Comparison of ENCODE assay signal across 8 mouse cellular contexts in the genomic region with DNA sequence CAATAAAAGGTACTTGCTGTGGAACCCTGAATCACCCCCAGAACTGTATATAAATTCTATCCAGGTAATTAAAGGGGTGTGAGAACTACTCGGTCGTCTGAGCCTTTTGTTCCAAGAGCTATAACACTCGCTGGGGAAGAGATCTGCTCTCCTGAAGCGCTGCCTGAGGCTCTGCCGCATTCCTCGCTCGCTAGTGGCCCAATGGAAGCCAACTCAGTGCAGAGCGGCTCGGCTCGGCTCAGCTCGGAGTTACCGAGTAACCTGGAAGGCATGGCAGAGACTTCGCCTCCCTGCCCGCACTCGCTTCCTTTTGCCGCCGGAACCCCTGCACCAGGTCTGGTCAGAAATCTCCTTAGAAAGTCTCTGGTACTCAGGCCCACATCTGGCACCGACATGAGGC. TPM values are rescaled to one million over a fixed set of nuclear protein-coding genes. Genes with fewer than 3 reads are reported as not detected.
DNase-seq lines count a peak whose midpoint lies in the region; ATAC-seq lines count a peak whose summit lies in the region.
"Had no signal": no experiment of that assay in that cellular context is flagged by ENCODE, and none has a peak within 500 bp of the region (broad histone marks: within the 10 kb centered on the region; RNA-seq: fewer than 3 reads in every experiment).

No protein-coding gene starts in this region.

- no peak overlapping the region for H3K27ac ChIP-seq in forebrain, embryonic 12.5 days
- H3K27ac ChIP-seq in midbrain, embryonic 16.5 days (ENCODE audit: low read length) = no peak overlapping the region

- H3K9me3 ChIP-seq in forebrain, embryonic 12.5 days = no peaks in the 10 kb centered on the region
- H3K9me3 ChIP-seq in midbrain, embryonic 16.5 days (replicated peaks; ENCODE audit: control insufficient read depth, low read length, poor library complexity, severe bottlenecking) = no peaks in the 10 kb centered on the region

- ATAC-seq in forebrain, embryonic 12.5 days (ENCODE audit: low FRiP score) = no peak
- no peak for ATAC-seq in midbrain, embryonic 16.5 days

- no peak overlapping the region for H3K9ac ChIP-seq in forebrain, embryonic 12.5 days
- 0 out of 2 replicates have a peak overlapping the region, but pooled peaks have one; percentile 20 for H3K9ac ChIP-seq in midbrain, embryonic 16.5 days (ENCODE audit: low read depth, low read length)

- peak overlapping the region; percentile 3; the same call in 1 of the 2 replicates for H3K4me2 ChIP-seq in forebrain, embryonic 12.5 days
- H3K4me2 ChIP-seq in midbrain, embryonic 16.5 days (ENCODE audit: low read length) = peak overlapping the region; percentile 26

- H3K36me3 ChIP-seq in forebrain, embryonic 12.5 days (replicated peaks) = no peaks in the 10 kb centered on the region
- no peaks in the 10 kb centered on the region for H3K36me3 ChIP-seq in midbrain, embryonic 16.5 days (ENCODE audit: control insufficient read depth, insufficient read depth, low read length)

- H3K4me1 ChIP-seq in forebrain, embryonic 12.5 days = 0 out of 2 replicates have a peak, but pooled peaks cover 4% of the 10 kb centered on the region
- H3K4me1 ChIP-seq in midbrain, embryonic 16.5 days (ENCODE audit: control insufficient read depth, insufficient read depth, low read length) = peaks cover 2% of the 10 kb centered on the region; the same call in 1 of the 2 replicates

- 14% methylated on average over 18 of the region's 18 CpGs for WGBS in forebrain, embryonic 12.5 days
- 20% methylated on average over 18 of the region's 18 CpGs for WGBS in midbrain, embryonic 16.5 days

- H3K27me3 ChIP-seq in forebrain, embryonic 12.5 days = no peaks in the 10 kb centered on the region
- no peaks in the 10 kb centered on the region for H3K27me3 ChIP-seq in midbrain, embryonic 16.5 days (ENCODE audit: control insufficient read depth, insufficient read depth, low read depth, low read length)

- H3K4me3 ChIP-seq in forebrain, embryonic 12.5 days (replicated peaks) = no peak overlapping the region
- no peak overlapping the region for H3K4me3 ChIP-seq in midbrain, embryonic 16.5 days (ENCODE audit: low read depth, low read length)

- DNase-seq in embryo, embryonic 10 days (ENCODE audit: low spot score) = peak; percentile 54
- peak; percentile 48 for DNase-seq in kidney, postnatal 10 days
- DNase-seq in left cerebral cortex, adult 9 months (ENCODE audit: low spot score in 2 of 2) = no peak
- no peak for DNase-seq in thymus, postnatal 14 days
- no peak for DNase-seq in retina, embryonic 14.5 days (ENCODE audit: low spot score)
- DNase-seq: cerebellum, adult 11-12 months had no signal

RNA-seq across cellular contexts. Expression of a gene that starts 36.5 kb away (rescaled TPM):
- 31.7 and 34.6 TPM in 2 replicates for polyA plus RNA-seq in forebrain, embryonic 12.5 days (2016; fragmentation: Nextera tagmentation; extraction: Ambion mirVana)
- 18.3 and 22.4 TPM in 2 replicates for polyA plus RNA-seq in midbrain, embryonic 16.5 days (2015; fragmentation: Nextera tagmentation; extraction: Ambion mirVana)

RNA-seq across cellular contexts. Expression of a gene that starts 56.7 kb away (rescaled TPM):
- polyA plus RNA-seq in forebrain, embryonic 12.5 days (2016; fragmentation: Nextera tagmentation; extraction: Ambion mirVana) = 57.4 and 72.6 TPM in 2 replicates
- 41.7 and 43.2 TPM in 2 replicates for polyA plus RNA-seq in midbrain, embryonic 16.5 days (2015; fragmentation: Nextera tagmentation; extraction: Ambion mirVana)

Comparison
In these comparisons a context has a peak if more than half of its experiments do, and no peak if none do; other contexts are left out.
1. DNase-seq: peak in embryo, embryonic 10 days (single experiment) and kidney, postnatal 10 days (single experiment); none in left cerebral cortex, adult 9 months (0 of 2), thymus, postnatal 14 days (single experiment) and retina, embryonic 14.5 days (single experiment).